Mouse (Mus musculus): Measurements from ENCODE around the gene Nanog.
"Not testable (repeated sequence)": the region's sequence is repeated elsewhere in the genome, so short reads cannot be mapped to it uniquely, and the experiment has no call there.

The Nanog gene

GRCm38 (mm10) chr6:122707036-122707800, at the start of gene Nanog:
Gene Nanog (plus strand): TSS chr6:122707489.
- in situ Hi-C loops (cut with MboI) = no loop called here

- in situ Hi-C loops (cut with MboI) = no loop called here
Observed at GRCm38 (mm10) chr6:122657630-122658029, 49.7 kb upstream of the Nanog start.

- in situ Hi-C loops (cut with MboI) = no loop called here
Observed at GRCm38 (mm10) chr6:122659567-122659966, 47.7 kb upstream of the Nanog start.

GRCm38 (mm10) chr6:122660601-122661379, 46.5 kb upstream of the Nanog start:
- in situ Hi-C loops (cut with MboI) = no loop called here

GRCm38 (mm10) chr6:122662551-122663264, 44.6 kb upstream of the Nanog start:
- in situ Hi-C loops (cut with MboI) = no loop called here

- in situ Hi-C loops (cut with MboI) = no loop called here
Observed at GRCm38 (mm10) chr6:122663596-122664206, 43.6 kb upstream of the Nanog start.

- in situ Hi-C loops (cut with MboI) = no loop called here
Observed at GRCm38 (mm10) chr6:122665866-122666265, 41.4 kb upstream of the Nanog start.

- in situ Hi-C loops (cut with MboI) = no loop called here
Observed at GRCm38 (mm10) chr6:122667715-122668114, 39.6 kb upstream of the Nanog start.

- in situ Hi-C loops (cut with MboI) = no loop called here
Observed at GRCm38 (mm10) chr6:122668823-122669222, 38.5 kb upstream of the Nanog start.

GRCm38 (mm10) chr6:122669406-122670200, 37.7 kb upstream of the Nanog start:
- in situ Hi-C loops (cut with MboI) = no loop called here

- in situ Hi-C loops (cut with MboI) = no loop called here
Observed at GRCm38 (mm10) chr6:122670201-122670551, 37.1 kb upstream of the Nanog start.

- in situ Hi-C loops (cut with MboI) = no loop called here
Observed at GRCm38 (mm10) chr6:122670841-122671240, 36.4 kb upstream of the Nanog start.

GRCm38 (mm10) chr6:122672746-122673145, 34.5 kb upstream of the Nanog start:
- in situ Hi-C loops (cut with MboI) = no loop called here

GRCm38 (mm10) chr6:122682646-122683045, 24.6 kb upstream of the Nanog start:
- in situ Hi-C loops (cut with MboI) = no loop called here

GRCm38 (mm10) chr6:122686709-122687108, 20.6 kb upstream of the Nanog start:
- in situ Hi-C loops (cut with MboI) = no loop called here

GRCm38 (mm10) chr6:122689411-122690055, 17.8 kb upstream of the Nanog start:
- in situ Hi-C loops (cut with MboI) = no loop called here

- in situ Hi-C loops (cut with MboI) = no loop called here
Observed at GRCm38 (mm10) chr6:122690082-122690481, 17.2 kb upstream of the Nanog start.

- in situ Hi-C loops (cut with MboI) = no loop called here
Observed at GRCm38 (mm10) chr6:122695398-122695797, 11.9 kb upstream of the Nanog start.

GRCm38 (mm10) chr6:122699628-122700027, 7.7 kb upstream of the Nanog start:
- in situ Hi-C loops (cut with MboI) = not testable (repeated sequence)

- in situ Hi-C loops (cut with MboI) = no loop called here
Observed at GRCm38 (mm10) chr6:122701816-122702215, 5.5 kb upstream of the Nanog start.
